12 mouse cellular contexts compared by ENCODE assay signal in the genomic region with DNA sequence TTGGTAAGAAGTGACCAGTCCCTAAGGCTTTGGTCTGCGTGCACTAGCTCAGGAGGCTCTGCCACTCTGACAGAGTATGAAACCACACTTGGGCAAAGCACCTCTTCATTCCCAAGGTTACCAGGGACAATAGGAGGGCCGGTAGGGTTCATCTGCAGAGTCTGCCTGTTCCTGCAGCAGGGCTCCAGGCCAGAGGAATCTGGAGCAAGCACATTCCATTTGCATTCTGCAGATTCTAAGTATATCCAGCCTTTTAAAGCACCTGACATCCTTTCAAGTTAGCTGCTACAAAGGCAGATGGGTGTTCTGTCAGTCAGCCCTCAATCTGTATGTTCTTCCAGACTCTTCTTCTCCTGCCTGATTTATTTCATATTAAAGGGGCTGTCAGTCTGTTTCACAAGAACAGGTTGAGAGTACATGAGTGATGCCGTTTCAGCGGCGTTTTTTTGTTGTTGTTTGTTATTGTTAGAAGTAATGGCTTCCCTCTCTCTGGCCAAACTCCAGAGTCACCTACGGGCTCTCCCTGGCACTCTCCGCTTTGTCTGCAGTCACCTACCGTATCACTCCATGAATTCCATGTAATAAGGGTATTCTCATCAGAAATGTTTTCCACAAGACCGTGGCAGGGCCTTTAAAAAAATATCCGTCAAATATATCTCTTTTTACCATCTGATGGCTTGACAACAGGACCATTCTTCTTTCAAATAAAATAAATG.
A peak's percentile ranks its signal among the peaks of the same experiment; 100 is the strongest.
DNase-seq lines count a peak whose midpoint lies in the region; ATAC-seq and TF ChIP-seq lines count a peak whose summit lies in the region.
"Had no signal": no experiment of that assay in that cellular context is flagged by ENCODE, and none has a peak within 500 bp of the region (broad histone marks: within the 10 kb centered on the region; RNA-seq: fewer than 3 reads in every experiment).

No protein-coding gene starts in this region.

- no peak for TF ChIP-seq POLR2A in kidney, adult 2 months (IDR thresholded peaks at IDR 0.05; ENCODE audit: low read depth, low read length)

- no peak for ATAC-seq in kidney, embryonic 16.5 days (ENCODE audit: low FRiP score, low TSS enrichment)
- ATAC-seq in heart, postnatal 0 days (ENCODE audit: insufficient read depth, low read depth): peak; percentile 79
- ATAC-seq: intestine, embryonic 15.5 days had no signal

- no peaks in the 10 kb centered on the region for H3K4me1 ChIP-seq in kidney, adult 2 months (ENCODE audit: control insufficient read depth, insufficient read depth, low read length)
- no peaks in the 10 kb centered on the region for H3K4me1 ChIP-seq in kidney, embryonic 16.5 days (ENCODE audit: insufficient read depth, low read length)
- no peaks in the 10 kb centered on the region for H3K4me1 ChIP-seq in heart, postnatal 0 days (ENCODE audit: control insufficient read depth, insufficient read depth)
- H3K4me1 ChIP-seq: intestine, embryonic 15.5 days had no signal

- no peaks in the 10 kb centered on the region for H3K9me3 ChIP-seq in kidney, embryonic 16.5 days (ENCODE audit: low read length)
- no peaks in the 10 kb centered on the region for H3K9me3 ChIP-seq in heart, postnatal 0 days (replicated peaks; ENCODE audit: control insufficient read depth, low read length)
- H3K9me3 ChIP-seq: intestine, embryonic 15.5 days; midbrain, embryonic 10.5 days had no signal

- no peak overlapping the region for H3K9ac ChIP-seq in kidney, embryonic 16.5 days (replicated peaks; ENCODE audit: low read length)
- no peak overlapping the region for H3K9ac ChIP-seq in heart, postnatal 0 days (replicated peaks; ENCODE audit: low read depth, low read length)
- H3K9ac ChIP-seq: intestine, embryonic 15.5 days had no signal

- no peak for TF ChIP-seq CTCF in kidney, adult 2 months (conservative IDR thresholded peaks at IDR 0.05; ENCODE audit: insufficient read depth, insufficient read length, low read depth, low read length)
- no peak for TF ChIP-seq CTCF in heart, postnatal 0 days (IDR thresholded peaks at IDR 0.05; ENCODE audit: low read depth)

- no peaks in the 10 kb centered on the region for H3K27me3 ChIP-seq in kidney, adult 2 months (replicated peaks; ENCODE audit: control insufficient read depth, insufficient read depth, low read length)
- H3K27me3 ChIP-seq in kidney, embryonic 16.5 days (ENCODE audit: insufficient read depth, low read length): no peaks in the 10 kb centered on the region
- H3K27me3 ChIP-seq in heart, postnatal 0 days (ENCODE audit: control insufficient read depth, insufficient read depth, low read length): no peaks in the 10 kb centered on the region
- H3K27me3 ChIP-seq: intestine, embryonic 15.5 days had no signal

- H3K4me2 ChIP-seq in kidney, embryonic 16.5 days (replicated peaks; ENCODE audit: low read depth, low read length): no peak overlapping the region
- no peak overlapping the region for H3K4me2 ChIP-seq in heart, postnatal 0 days (ENCODE audit: low read depth, low read length)
- H3K4me2 ChIP-seq: intestine, embryonic 15.5 days had no signal

- H3K36me3 ChIP-seq in kidney, adult 2 months (ENCODE audit: control insufficient read depth, insufficient read depth, low read length): no peaks in the 10 kb centered on the region
- H3K36me3 ChIP-seq in kidney, embryonic 16.5 days (ENCODE audit: insufficient read depth, low read length): no peaks in the 10 kb centered on the region
- H3K36me3 ChIP-seq in heart, postnatal 0 days (replicated peaks; ENCODE audit: control insufficient read depth, insufficient read depth, low read length): no peaks in the 10 kb centered on the region
- H3K36me3 ChIP-seq: intestine, embryonic 15.5 days; midbrain, embryonic 10.5 days had no signal

- WGBS in kidney, adult 2 months: 65% methylated on average over 10 of the region's 10 CpGs
- WGBS in kidney, embryonic 16.5 days: 76% methylated on average over 10 of the region's 10 CpGs
- 66% methylated on average over 10 of the region's 10 CpGs for WGBS in heart, postnatal 0 days

- H3K4me3 ChIP-seq in kidney, adult 2 months (ENCODE audit: insufficient read depth, low read depth, low read length): no peak overlapping the region
- no peak overlapping the region for H3K4me3 ChIP-seq in kidney, embryonic 16.5 days (ENCODE audit: low read length)
- H3K4me3 ChIP-seq in heart, postnatal 0 days (ENCODE audit: low read depth, low read length): no peak overlapping the region
- H3K4me3 ChIP-seq: intestine, embryonic 15.5 days; midbrain, embryonic 10.5 days had no signal

- no peak overlapping the region for H3K27ac ChIP-seq in kidney, adult 2 months (ENCODE audit: insufficient read depth, low read depth, low read length)
- no peak overlapping the region for H3K27ac ChIP-seq in kidney, embryonic 16.5 days (ENCODE audit: low read length)
- H3K27ac ChIP-seq in heart, postnatal 0 days (ENCODE audit: low read depth): no peak overlapping the region
- H3K27ac ChIP-seq: intestine, embryonic 15.5 days; midbrain, embryonic 10.5 days had no signal

- DNase-seq in kidney, adult 2 months: peak; percentile 44
- peak; percentile 19 for DNase-seq in right cerebral cortex, postnatal 4 days
- DNase-seq in right cerebral cortex, postnatal 36 days (ENCODE audit: low spot score in 2 of 2): no peak
- peak; percentile 38 for DNase-seq in heart, postnatal 0 days (ENCODE audit: low spot score)
- peak; percentile 19 for DNase-seq in yolk sac, embryonic 10.5 days (ENCODE audit: low spot score)
- no peak for DNase-seq in thymus, adult 18-20 months
- DNase-seq: adrenal gland, postnatal 25 days; cerebellum, postnatal 10 days; gastrocnemius, postnatal 25 days had no signal

- TF ChIP-seq EP300 in heart, postnatal 0 days (IDR thresholded peaks at IDR 0.05; ENCODE audit: low read depth): no peak

Comparison
In these comparisons a context has a peak if more than half of its experiments do, and no peak if none do; other contexts are left out.
1. DNase-seq: peak in kidney, adult 2 months (single experiment), right cerebral cortex, postnatal 4 days (single experiment), heart, postnatal 0 days (single experiment) and yolk sac, embryonic 10.5 days (single experiment); none in right cerebral cortex, postnatal 36 days (0 of 2) and thymus, adult 18-20 months (0 of 2).